Mouse (Mus musculus) midbrain, embryonic 15.5 days (tissue): ENCODE results near the gene Ccdc138. TPM values are rescaled to one million over a fixed set of nuclear protein-coding genes. Genes with fewer than 3 reads are reported as not detected.

Source experiments
- ATAC-seq: fragments of 200-750 bp; cut with Nextera tagmentation; replicated peaks from 2 replicates; pipeline ENCODE4 v1.8.0; 2017; ENCODE audit warnings: moderate TSS enrichment
- H3K27ac ChIP-seq: fragments of 300-500 bp; sonication (generic); 2 replicates; pipeline ENCODE4 v1.5.1; 2015; ENCODE audit warnings: mild to moderate bottlenecking, inconsistent platforms
- H3K27me3 ChIP-seq: fragments of 300-500 bp; sonication (generic); replicated peaks from 2 replicates; pipeline ENCODE4 v1.6.1; 2015; ENCODE audit warnings: inconsistent platforms
- H3K36me3 ChIP-seq: fragments of 300-500 bp; sonication (generic); replicated peaks from 2 replicates; pipeline ENCODE4 v1.6.1; 2015; ENCODE audit warnings: inconsistent platforms
- H3K4me1 ChIP-seq: fragments of 300-500 bp; sonication (generic); 2 replicates; pipeline ENCODE4 v1.6.1; 2015; ENCODE audit warnings: inconsistent platforms
- H3K4me2 ChIP-seq: fragments of 300-500 bp; sonication (generic); 2 replicates; pipeline ENCODE4 v1.6.1; 2015; ENCODE audit warnings: inconsistent platforms, mild to moderate bottlenecking, moderate library complexity
- H3K4me3 ChIP-seq: fragments of 300-500 bp; sonication (generic); 2 replicates; pipeline ENCODE4 v1.5.1; 2015; ENCODE audit warnings: mild to moderate bottlenecking, inconsistent platforms
- H3K9ac ChIP-seq: fragments of 300-500 bp; sonication (generic); 2 replicates; pipeline ENCODE4 v1.6.1; 2015; ENCODE audit warnings: mild to moderate bottlenecking, inconsistent platforms
- H3K9me3 ChIP-seq: fragments of 300-500 bp; sonication (generic); 2 replicates; pipeline ENCODE4 v1.6.1; 2016; ENCODE audit warnings: inconsistent platforms
- WGBS: fragments of 180-500 bp; shearing (Covaris S2); methylation state at CpG from one replicate; pipeline ENCODE4 v1.1.7; 2015; ENCODE audit warnings: mixed read lengths; 5-methylcytosine and 5-hydroxymethylcytosine counted together
- polyA plus RNA-seq: library from polyadenylated mRNA; unstranded; fragments of >200 nt; fragmentation: Nextera tagmentation; extraction: Ambion mirVana; gene quantifications from 2 replicates; pipeline ENCODE4 v1.2.1, GENCODE M21; 2015

The Ccdc138 gene
- polyA plus RNA-seq, 1 experiment from 2014 or later: 9.6 TPM

DNA sequence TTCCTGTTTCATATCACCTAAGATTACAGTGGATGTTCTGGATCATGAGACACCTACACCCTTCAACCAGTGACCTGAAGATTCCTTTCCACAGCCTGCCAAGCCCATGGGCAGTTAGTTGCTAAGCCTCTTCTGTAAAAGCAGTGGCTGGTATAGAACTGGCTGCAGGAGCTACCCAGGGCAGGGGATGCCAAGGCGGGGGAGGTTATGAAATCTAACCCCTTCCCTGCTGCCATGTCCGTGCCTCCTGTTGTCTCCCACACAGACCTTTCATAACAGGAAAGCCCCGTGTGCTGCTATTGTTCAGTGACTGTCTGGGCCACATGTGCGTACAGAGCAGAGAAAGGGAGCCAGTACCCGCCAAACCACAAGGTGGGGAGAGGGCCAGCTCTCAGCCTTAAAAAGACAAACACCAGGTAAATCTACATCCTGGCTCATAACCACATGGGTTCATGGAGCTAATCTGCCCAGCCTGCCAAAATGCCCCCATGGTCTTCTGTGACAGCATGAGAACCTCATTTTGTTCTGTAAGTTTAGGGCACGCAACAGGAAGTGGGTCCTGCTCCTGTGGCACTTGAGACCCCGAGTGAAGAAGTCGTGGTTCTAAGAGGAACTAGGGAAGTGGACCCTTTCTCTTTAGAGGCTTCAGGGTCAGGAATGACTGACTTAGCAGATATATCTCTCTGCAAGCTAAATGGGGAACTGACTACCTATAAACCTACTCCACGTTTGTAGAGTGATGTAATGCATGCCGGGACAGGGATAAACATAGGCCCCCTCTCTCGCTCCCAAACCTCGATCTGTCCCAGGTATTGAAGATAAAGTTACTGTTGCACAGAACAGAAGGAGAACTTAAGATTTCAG lies 127.3 kb downstream of the Ccdc138 start:
- no peak overlapping the region for H3K4me3 ChIP-seq
- H3K27me3 ChIP-seq: no peaks in the 10 kb centered on the region
- 0 out of 2 replicates have a peak, but pooled peaks cover 4% of the 10 kb centered on the region for H3K4me1 ChIP-seq
- H3K27ac ChIP-seq: no peak overlapping the region
- H3K4me2 ChIP-seq: no peak overlapping the region
- WGBS: 79% methylated on average over 12 of the region's 12 CpGs
- no peaks in the 10 kb centered on the region for H3K36me3 ChIP-seq
- no peaks in the 10 kb centered on the region for H3K9me3 ChIP-seq
- no peak overlapping the region for H3K9ac ChIP-seq
- no peak for ATAC-seq

Other genes with a start within 250 kb of the Ccdc138 start
- gene Gcc2, start 242.5 kb upstream of the Ccdc138 start, polyA plus RNA-seq: 86.3 and 95.9 TPM in 2 replicates
- gene Lims1, start 174.5 kb upstream of the Ccdc138 start, polyA plus RNA-seq: 52.6 and 54.6 TPM in 2 replicates
- gene Ranbp2, start 51.0 kb upstream of the Ccdc138 start, polyA plus RNA-seq: 15.2 and 16.0 TPM in 2 replicates
- gene Edar, start 177.7 kb downstream of the Ccdc138 start, polyA plus RNA-seq: 0.20 and 0.28 TPM in 2 replicates
- gene Gm17542, start 220.3 kb downstream of the Ccdc138 start, polyA plus RNA-seq: not detected in 2 replicates